Mouse (Mus musculus): ENCODE measurements around the gene Nin. TPM values are rescaled to one million over a fixed set of nuclear protein-coding genes. Genes with fewer than 3 reads are reported as not detected.

Gene Nin
- total and polyA plus RNA-seq, 3 experiments = 48.4 to 49.1 TPM; not detected in 1

GRCm38 (mm10) chr12:70093266-70093893 lies 20.1 kb downstream of the Nin start:
- Histone ChIP-seq H3K79me2 (ENCODE audit: control insufficient read depth, insufficient read depth, low read length, poor library complexity) (no peaks in the 10 kb centered on the region), H3K9ac (ENCODE audit: control insufficient read depth, low read depth, low read length, poor library complexity, severe bottlenecking) (no peak overlapping the region), H3K27ac (ENCODE audit: control insufficient read depth, low read depth, low read length) (no peak overlapping the region), H3K4me1 (ENCODE audit: control insufficient read depth in 1 of 2, insufficient read depth in 2 of 2, low read length in 2 of 2) (no peaks in the 10 kb centered on the region), H3K27me3 (ENCODE audit: control insufficient read depth in 1 of 2, insufficient read depth in 2 of 2, low read length in 2 of 2) (no peaks in the 10 kb centered on the region), H3K36me3 (ENCODE audit: control insufficient read depth in 1 of 2, insufficient read depth in 2 of 2, low read length in 2 of 2) (peaks cover 0 to 12% of the 10 kb centered on the region in 2 experiments; a peak in 2 of 4 replicates), H3K9me3 (replicated peaks; ENCODE audit: insufficient read depth, low read length) (no peaks in the 10 kb centered on the region), H3K4me3 (ENCODE audit: control insufficient read depth in 1 of 2, insufficient read depth in 1 of 2, low read depth in 2 of 2, low read length in 2 of 2) (no peak overlapping the region)
- TF ChIP-seq POLR2A (IDR thresholded peaks at IDR 0.05; ENCODE audit: control insufficient read depth in 1 of 2, insufficient read depth in 1 of 2, low read depth in 1 of 2, low read length in 2 of 2, poor library complexity in 1 of 2) (no peak), POLR2AphosphoS2 (IDR thresholded peaks at IDR 0.05; ENCODE audit: low read length) (no peak), GABPA (IDR thresholded peaks at IDR 0.05; ENCODE audit: low read depth, low read length) (no peak), USF1 (IDR thresholded peaks at IDR 0.05; ENCODE audit: low read depth, low read length) (no peak), CTCF (IDR thresholded peaks at IDR 0.05 in 2 of 3, conservative IDR thresholded peaks at IDR 0.05 in 1 of 3; ENCODE audit: control insufficient read depth in 1 of 3, insufficient read depth in 1 of 3, low read depth in 2 of 3, low read length in 3 of 3, poor library complexity in 1 of 3, severe bottlenecking in 1 of 3) (no peak), GATA1 (IDR thresholded peaks at IDR 0.05; ENCODE audit: low read depth, low read length) (no peak), ZMIZ1 (IDR thresholded peaks at IDR 0.05; ENCODE audit: low read depth, low read length) (no peak), POLR2AphosphoS5 (IDR thresholded peaks at IDR 0.05; ENCODE audit: borderline replicate concordance, low read depth, low read length) (no peak), MAZ (IDR thresholded peaks at IDR 0.05; ENCODE audit: low read depth, low read length) (no peak), MAFK (IDR thresholded peaks at IDR 0.05; ENCODE audit: borderline replicate concordance, low read depth, low read length) (no peak), TCF12 (IDR thresholded peaks at IDR 0.05; ENCODE audit: low read depth, low read length) (no peak), E2F4 (IDR thresholded peaks at IDR 0.05; ENCODE audit: borderline replicate concordance, low read depth, low read length) (no peak)
- no peak for DNase-seq (ENCODE audit: low read depth, low spot score)

DNA sequence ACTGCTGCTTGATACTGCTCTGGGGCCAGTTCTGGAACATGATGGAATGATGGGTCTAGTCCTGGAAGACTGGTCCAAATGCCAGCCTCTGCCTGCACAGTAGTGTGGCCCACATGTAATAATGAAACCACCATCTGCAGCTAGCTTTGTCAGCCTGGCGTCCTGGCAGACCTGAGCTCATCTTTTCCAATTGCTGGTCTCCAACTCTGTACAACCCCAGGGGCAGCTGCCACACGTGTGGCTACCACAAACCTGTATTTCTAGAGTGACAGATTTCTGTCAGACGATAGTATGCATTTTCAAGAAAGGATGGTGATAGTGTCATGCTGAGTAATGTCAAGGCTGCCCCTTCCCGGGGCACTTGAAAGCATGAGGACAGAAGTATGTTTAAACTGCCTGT lies 25.2 kb downstream of the Nin start:
- Histone ChIP-seq H3K9me3 (replicated peaks; ENCODE audit: insufficient read depth, low read length) (no peaks in the 10 kb centered on the region), H3K4me1 (ENCODE audit: control insufficient read depth in 1 of 2, insufficient read depth in 2 of 2, low read length in 2 of 2) (no peaks in the 10 kb centered on the region), H3K27ac (ENCODE audit: control insufficient read depth, low read depth, low read length) (no peak overlapping the region), H3K9ac (ENCODE audit: control insufficient read depth, low read depth, low read length, poor library complexity, severe bottlenecking) (no peak overlapping the region), H3K79me2 (ENCODE audit: control insufficient read depth, insufficient read depth, low read length, poor library complexity) (no peaks in the 10 kb centered on the region), H3K27me3 (ENCODE audit: control insufficient read depth in 1 of 2, insufficient read depth in 2 of 2, low read length in 2 of 2) (no peaks in the 10 kb centered on the region), H3K4me3 (ENCODE audit: control insufficient read depth in 1 of 2, insufficient read depth in 1 of 2, low read depth in 2 of 2, low read length in 2 of 2) (no peak overlapping the region), H3K36me3 (ENCODE audit: control insufficient read depth in 1 of 2, insufficient read depth in 2 of 2, low read length in 2 of 2) (peaks cover 0 to 9% of the 10 kb centered on the region in 2 experiments; a peak in 2 of 4 replicates)
- TF ChIP-seq MEF2A (IDR thresholded peaks at IDR 0.05; ENCODE audit: extremely low read depth, insufficient replicate concordance, low read depth, low read length, poor library complexity, severe bottlenecking) (no peak), BHLHE40 (IDR thresholded peaks at IDR 0.05; ENCODE audit: borderline replicate concordance, low read depth, low read length) (no peak), JUND (IDR thresholded peaks at IDR 0.05; ENCODE audit: low read depth, low read length) (no peak)
- no peak for DNase-seq (ENCODE audit: low read depth, low spot score)

Data from MEL (cell line).